Mouse (Mus musculus) forebrain, embryonic 13.5 days (tissue): ENCODE measurements around the gene Zdhhc18. TPM values are rescaled to one million over a fixed set of nuclear protein-coding genes. Genes with fewer than 3 reads are reported as not detected.

ENCODE experiments used
- ATAC-seq: fragments of 200-750 bp; cut with Nextera tagmentation; 2 replicates; pipeline ENCODE4 v1.8.0; 2017
- H3K27ac ChIP-seq: fragments of 300-500 bp; sonication (generic); 2 replicates; pipeline ENCODE4 v1.5.1; 2015; ENCODE audit warnings: inconsistent platforms, mild to moderate bottlenecking, moderate library complexity
- H3K27me3 ChIP-seq: fragments of 300-500 bp; sonication (generic); 2 replicates; pipeline ENCODE4 v1.6.1; 2015; ENCODE audit warnings: mild to moderate bottlenecking, inconsistent platforms
- H3K36me3 ChIP-seq: fragments of 300-500 bp; sonication (generic); 2 replicates; pipeline ENCODE4 v1.6.1; 2015; ENCODE audit warnings: mild to moderate bottlenecking, inconsistent platforms; ENCODE audit not compliant: poor library complexity, severe bottlenecking
- H3K4me1 ChIP-seq: fragments of 300-500 bp; sonication (generic); 2 replicates; pipeline ENCODE4 v1.6.1; 2015; ENCODE audit warnings: inconsistent platforms
- H3K4me2 ChIP-seq: fragments of 300-500 bp; sonication (generic); 2 replicates; pipeline ENCODE4 v1.6.1; 2015; ENCODE audit warnings: inconsistent platforms, mild to moderate bottlenecking, moderate library complexity
- H3K4me3 ChIP-seq: fragments of 300-500 bp; sonication (generic); 2 replicates; pipeline ENCODE4 v1.5.1; 2015; ENCODE audit warnings: mild to moderate bottlenecking, inconsistent platforms
- H3K9ac ChIP-seq: fragments of 300-500 bp; sonication (generic); 2 replicates; pipeline ENCODE4 v1.6.1; 2015; ENCODE audit warnings: mild to moderate bottlenecking, inconsistent platforms
- H3K9me3 ChIP-seq: fragments of 300-500 bp; sonication (generic); replicated peaks from 2 replicates; pipeline ENCODE4 v1.6.1; 2016; ENCODE audit warnings: inconsistent platforms
- WGBS: fragments of 180-500 bp; shearing (Covaris S2); methylation state at CpG from one replicate; pipeline ENCODE4 v1.1.7; 2015; 5-methylcytosine and 5-hydroxymethylcytosine counted together
- microRNA-seq: library from miRNA; unstranded; fragments of <30 nt; microRNA quantifications from one replicate; pipeline ENCODE4, GENCODE M21; 2016
- polyA plus RNA-seq: library from polyadenylated mRNA; unstranded; fragments of >200 nt; fragmentation: Nextera tagmentation; extraction: Ambion mirVana; gene quantifications from 2 replicates; pipeline ENCODE4 v1.2.1, GENCODE M21; 2015

The Zdhhc18 gene
- polyA plus RNA-seq, 1 experiment from 2014 or later = 3.2 TPM

- no peaks in the 10 kb centered on the region for H3K4me1 ChIP-seq
- no peaks in the 10 kb centered on the region for H3K36me3 ChIP-seq
- no peak overlapping the region for H3K4me3 ChIP-seq
- ATAC-seq = no peak
- H3K27ac ChIP-seq = no peak overlapping the region
- H3K9ac ChIP-seq = no peak overlapping the region
- 75% methylated on average over 4 of the region's 4 CpGs for WGBS
- H3K4me2 ChIP-seq = no peak overlapping the region
- H3K27me3 ChIP-seq = 0 out of 2 replicates have a peak, but pooled peaks cover 4% of the 10 kb centered on the region
- H3K9me3 ChIP-seq = no peaks in the 10 kb centered on the region; the same call in 1 of the 2 replicates
These were observed 90.1 kb downstream of the Zdhhc18 start for GRCm38 (mm10) chr4:133559846-133560245.

DNA sequence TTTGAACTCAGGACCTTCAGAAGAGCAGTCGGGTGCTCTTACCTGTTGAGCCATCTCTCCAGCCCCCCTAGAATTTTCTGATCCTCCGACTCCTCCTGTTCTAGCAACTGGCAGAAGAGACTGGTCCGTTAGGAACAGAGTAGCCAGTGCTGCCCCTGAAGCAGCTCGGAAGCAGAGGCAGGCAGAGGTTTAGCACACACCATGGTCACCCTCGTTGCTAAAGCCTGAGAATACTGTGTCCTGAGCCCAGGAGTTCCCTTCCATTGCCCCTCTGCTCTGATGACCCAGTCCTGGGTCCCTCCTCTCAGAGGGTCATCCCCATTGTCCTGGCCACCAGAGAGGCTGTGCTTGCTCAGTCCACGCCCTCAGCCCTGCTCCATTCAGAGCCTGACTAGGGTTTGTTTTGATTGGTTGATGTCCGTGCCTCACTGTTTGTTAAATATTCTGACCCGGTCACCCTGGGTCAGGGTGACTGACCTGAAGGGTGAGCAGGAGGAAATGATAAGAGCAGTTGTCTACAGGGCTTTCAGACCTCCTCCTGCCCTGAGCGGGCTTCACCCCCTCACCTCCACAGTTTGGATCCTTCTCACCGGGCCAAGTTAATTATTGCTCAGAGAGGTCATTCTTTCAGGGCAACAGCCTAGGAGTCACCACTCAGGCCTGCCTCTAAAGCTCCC is 92.8 kb downstream of the Zdhhc18 start:
- Histone ChIP-seq H3K9me3 (no peaks in the 10 kb centered on the region), H3K27ac (no peak overlapping the region), H3K27me3 (0 out of 2 replicates have a peak, but pooled peaks cover 4% of the 10 kb centered on the region), H3K4me2 (no peak overlapping the region), H3K4me3 (no peak overlapping the region), H3K4me1 (no peaks in the 10 kb centered on the region), H3K9ac (no peak overlapping the region), H3K36me3 (no peaks in the 10 kb centered on the region)
- no peak for ATAC-seq
- WGBS = 43% methylated on average over 10 of the region's 10 CpGs

Small RNA genes within 50 kb of the gene (microRNA-seq; reads per million reads assigned to microRNA genes)
- not detected for gene Gm23158

Other genes with a start within 250 kb of the Zdhhc18 start
- 0.27 TPM in 1 of 2 replicates, not detected in the other for gene Tent5b, start 170.0 kb downstream of the Zdhhc18 start, polyA plus RNA-seq
- 1.5 and 2.9 TPM in 2 replicates for gene Trnp1, start 151.6 kb downstream of the Zdhhc18 start, polyA plus RNA-seq
- gene Kdf1, start 131.2 kb downstream of the Zdhhc18 start, polyA plus RNA-seq = 0.26 and 0.39 TPM in 2 replicates
- gene Nudc, start 104.2 kb downstream of the Zdhhc18 start, polyA plus RNA-seq = 311 and 312 TPM in 2 replicates
- gene Nr0b2, start 96.8 kb downstream of the Zdhhc18 start, polyA plus RNA-seq = not detected in 2 replicates
- 6.7 and 7.7 TPM in 2 replicates for gene Gpatch3, start 75.4 kb downstream of the Zdhhc18 start, polyA plus RNA-seq
- 25.0 and 29.5 TPM in 2 replicates for gene Gpn2, start 65.8 kb downstream of the Zdhhc18 start, polyA plus RNA-seq
- 0.92 and 0.99 TPM in 2 replicates for gene Sfn, start 48.0 kb downstream of the Zdhhc18 start, polyA plus RNA-seq
- gene Pigv, start 22.5 kb upstream of the Zdhhc18 start, polyA plus RNA-seq = 13.6 and 14.5 TPM in 2 replicates
- gene Arid1a, start 106.6 kb upstream of the Zdhhc18 start, polyA plus RNA-seq = 44.7 and 48.9 TPM in 2 replicates
- gene Rps6ka1, start 237.6 kb upstream of the Zdhhc18 start, polyA plus RNA-seq = 14.5 and 15.2 TPM in 2 replicates